ENCODE assay signal across 8 mouse cellular contexts in the genomic region with DNA sequence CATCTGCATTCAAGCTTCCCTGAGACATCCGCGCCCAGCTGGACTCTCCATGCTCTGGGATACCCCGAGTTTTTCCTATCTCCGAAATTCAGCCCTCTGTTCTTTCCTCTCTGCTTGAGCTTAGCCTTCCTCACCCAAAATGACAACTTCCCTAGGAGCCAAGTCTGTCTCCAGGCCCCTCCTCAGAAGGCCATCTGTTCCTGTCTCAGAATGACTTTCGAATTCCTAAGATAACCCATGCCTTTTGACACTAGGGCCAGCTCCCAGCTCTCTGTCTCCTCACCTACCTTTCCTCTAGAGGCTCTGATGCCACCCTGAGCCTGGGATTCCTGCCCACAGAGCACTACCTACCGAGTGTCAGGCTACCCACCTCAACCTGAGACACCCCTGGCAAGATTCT. TPM values are rescaled to one million over a fixed set of nuclear protein-coding genes. Genes with fewer than 3 reads are reported as not detected.
DNase-seq lines count a peak whose midpoint lies in the region; ATAC-seq and TF ChIP-seq lines count a peak whose summit lies in the region.

A gene (minus strand): TSS at position 101 of the 400 bp plus-strand sequence.

- peak within 1 kb of the TSS; percentile 60 for H3K9ac ChIP-seq in lung, postnatal 0 days (replicated peaks; ENCODE audit: low read depth)
- H3K9ac ChIP-seq in intestine, embryonic 15.5 days, result peak within 1 kb of the TSS; percentile 68

- H3K4me1 ChIP-seq in lung, postnatal 0 days (ENCODE audit: insufficient read depth, low read depth, low read length), result peaks cover 5% of the 10 kb centered on the region; the same call in 1 of the 2 replicates
- peaks cover 14% of the 10 kb centered on the region for H3K4me1 ChIP-seq in brown adipose tissue, adult 24 weeks (ENCODE audit: control insufficient read depth, insufficient read depth, insufficient read length, low read length)
- peaks cover 25% of the 10 kb centered on the region for H3K4me1 ChIP-seq in intestine, embryonic 15.5 days (replicated peaks)
- peaks cover 55% of the 10 kb centered on the region for H3K4me1 ChIP-seq in megakaryocyte, embryonic 14.5 days

- H3K4me2 ChIP-seq in lung, postnatal 0 days (replicated peaks; ENCODE audit: low read depth, low read length), result peak within 1 kb of the TSS; percentile 87
- H3K4me2 ChIP-seq in intestine, embryonic 15.5 days (replicated peaks), result peak within 1 kb of the TSS; percentile 87

- H3K27ac ChIP-seq in lung, postnatal 0 days (ENCODE audit: low read length), result peak within 1 kb of the TSS; percentile 90
- peak within 1 kb of the TSS; percentile 97 for H3K27ac ChIP-seq in brown adipose tissue, adult 24 weeks (replicated peaks; ENCODE audit: low read depth, low read length)
- peak within 1 kb of the TSS; percentile 94 for H3K27ac ChIP-seq in intestine, embryonic 15.5 days

- no peaks in the 10 kb centered on the region for H3K9me3 ChIP-seq in lung, postnatal 0 days (ENCODE audit: low read length)
- H3K9me3 ChIP-seq in intestine, embryonic 15.5 days, result no peaks in the 10 kb centered on the region
- H3K9me3 ChIP-seq in megakaryocyte, embryonic 14.5 days, result no peaks in the 10 kb centered on the region

- peak; percentile 24 for ATAC-seq in lung, postnatal 0 days
- ATAC-seq in intestine, embryonic 15.5 days, result peak; percentile 30

- TF ChIP-seq CTCF in lung, postnatal 0 days (IDR thresholded peaks at IDR 0.05), result no peak

- H3K27me3 ChIP-seq in lung, postnatal 0 days (replicated peaks; ENCODE audit: insufficient read depth, low read length), result no peaks in the 10 kb centered on the region
- no peaks in the 10 kb centered on the region for H3K27me3 ChIP-seq in intestine, embryonic 15.5 days (replicated peaks)
- no peaks in the 10 kb centered on the region for H3K27me3 ChIP-seq in megakaryocyte, embryonic 14.5 days (replicated peaks)

- WGBS in lung, postnatal 0 days, result 5% methylated on average over 6 of the region's 6 CpGs
- 3% methylated on average over 6 of the region's 6 CpGs for WGBS in intestine, embryonic 15.5 days

- peak within 1 kb of the TSS; percentile 64 for H3K4me3 ChIP-seq in lung, postnatal 0 days (ENCODE audit: low read depth, low read length)
- H3K4me3 ChIP-seq in brown adipose tissue, adult 24 weeks (ENCODE audit: insufficient read depth, low read depth, low read length), result peak within 1 kb of the TSS; percentile 92
- H3K4me3 ChIP-seq in intestine, embryonic 15.5 days (replicated peaks), result peak within 1 kb of the TSS; percentile 77
- peak within 1 kb of the TSS; percentile 94 for H3K4me3 ChIP-seq in megakaryocyte, embryonic 14.5 days (replicated peaks)

- no peak for DNase-seq in lung, postnatal 0 days (ENCODE audit: low spot score)
- no peak for DNase-seq in lung, adult 18-20 months
- no peak for DNase-seq in gastrocnemius, postnatal 25 days
- no peak for DNase-seq in yolk sac, embryonic 10.5 days (ENCODE audit: low spot score)
- DNase-seq in spleen, adult 12 weeks (ENCODE audit: low spot score), result no peak

- H3K36me3 ChIP-seq in lung, postnatal 0 days (ENCODE audit: insufficient read depth, low read length), result no peaks in the 10 kb centered on the region; the same call in 1 of the 2 replicates
- peaks cover 21% of the 10 kb centered on the region for H3K36me3 ChIP-seq in intestine, embryonic 15.5 days
- H3K36me3 ChIP-seq in megakaryocyte, embryonic 14.5 days (replicated peaks; ENCODE audit: low read length), result peaks cover 69% of the 10 kb centered on the region

- TF ChIP-seq EP300 in lung, postnatal 0 days (IDR thresholded peaks at IDR 0.05), result no peak

RNA-seq across cellular contexts. Expression of the gene that starts here (rescaled TPM):
- 246 and 280 TPM in 2 replicates for polyA plus RNA-seq in lung, postnatal 0 days (2015; fragmentation: Nextera tagmentation; extraction: Ambion mirVana)
- 510 and 580 TPM in 2 replicates for polyA plus RNA-seq in brown adipose tissue, adult 24 weeks (2012; ENCODE audit: insufficient read depth, insufficient read length, missing spikeins)
- total RNA-seq in gastrocnemius, postnatal 25 days (2021), result 100 to 1,000 TPM; 496 to 573 TPM
- 311 and 348 TPM in 2 replicates for polyA plus RNA-seq in intestine, embryonic 15.5 days (2015; fragmentation: Nextera tagmentation; extraction: Ambion mirVana)
- polyA plus RNA-seq in megakaryocyte, embryonic 14.5 days (2012; ENCODE audit: insufficient read depth, low replicate concordance), result 60.3 and 115 TPM in 2 replicates
